Mouse (Mus musculus) kidney, adult 9 months (tissue): Measurements from ENCODE around the gene Smr3a.

Source experiments
- DNase-seq: peaks from one replicate; pipeline ENCODE4 v3.0.0; 2022

Smr3a gene

DNA sequence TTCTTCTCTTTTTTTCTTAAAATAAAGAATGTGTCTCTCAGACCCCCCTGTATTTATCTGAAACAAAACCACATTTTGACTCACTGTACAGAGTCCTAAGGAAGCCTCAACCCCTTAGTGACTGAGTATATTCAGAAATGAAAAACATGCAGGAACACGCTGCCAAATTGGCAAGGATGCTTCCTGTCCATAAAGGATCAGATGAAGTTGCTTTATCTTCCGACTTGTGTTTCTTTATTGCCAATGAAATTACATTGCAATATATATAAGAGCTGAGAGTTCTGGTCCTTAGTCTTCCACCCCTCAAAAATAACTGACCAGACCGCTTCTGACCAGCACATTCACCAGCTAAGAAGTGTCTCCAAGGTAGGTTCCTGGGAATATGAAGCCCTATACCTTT, at the start of gene Smr3a:
TSS of gene Smr3a (plus strand) at position 301 of the 400 bp plus-strand sequence.
- no peak for DNase-seq

DNA sequence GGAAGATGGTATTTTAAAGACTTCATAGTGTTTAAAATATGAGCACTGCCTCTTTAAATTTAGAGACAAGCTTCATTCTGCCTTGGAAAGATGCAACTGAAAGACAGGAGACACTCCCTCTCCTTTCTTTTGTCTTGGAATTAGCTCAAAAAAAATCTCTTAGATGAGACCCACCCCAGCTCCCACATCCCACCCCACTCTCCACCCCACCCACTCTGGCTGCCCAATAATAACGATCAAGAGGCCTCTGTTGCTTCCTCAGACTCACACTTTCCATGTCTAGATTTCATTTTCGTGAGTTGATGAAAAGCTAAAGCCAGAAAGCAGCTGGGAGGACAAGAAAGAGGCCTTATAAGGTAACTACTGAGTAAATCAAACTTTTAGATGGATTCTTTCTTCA, 33.1 kb upstream of the Smr3a start, which contains the start of the genes 2310003L06Rik and Gm28434:
TSS of gene 2310003L06Rik (plus strand) at position 259 of the 400 bp plus-strand sequence.
TSS of gene Gm28434 (plus strand) at position 317 of the 400 bp plus-strand sequence.
- no peak for DNase-seq

DNA sequence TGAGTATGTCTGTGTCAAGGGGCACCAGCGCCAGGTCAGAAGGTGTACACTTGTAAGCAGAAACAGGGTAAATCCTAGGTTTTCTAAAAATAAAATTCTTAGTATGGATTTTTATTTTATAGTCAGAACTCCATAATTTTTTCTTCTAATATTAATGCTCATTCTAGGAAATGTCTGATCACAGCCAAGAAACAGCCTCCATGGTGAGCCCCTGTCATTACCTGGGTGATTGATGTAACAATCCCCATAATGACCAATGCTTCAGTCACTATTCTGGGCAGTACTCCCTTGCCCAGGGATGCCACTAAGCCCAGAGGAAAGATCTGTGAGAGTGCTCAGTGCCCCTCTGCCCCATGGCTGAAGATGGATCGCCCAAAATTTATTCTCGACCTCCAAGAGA, 23.2 kb upstream of the Smr3a start, which contains the start of gene Cabs1:
TSS of gene Cabs1 (plus strand) at position 301 of the 400 bp plus-strand sequence.
- no peak for DNase-seq

DNA sequence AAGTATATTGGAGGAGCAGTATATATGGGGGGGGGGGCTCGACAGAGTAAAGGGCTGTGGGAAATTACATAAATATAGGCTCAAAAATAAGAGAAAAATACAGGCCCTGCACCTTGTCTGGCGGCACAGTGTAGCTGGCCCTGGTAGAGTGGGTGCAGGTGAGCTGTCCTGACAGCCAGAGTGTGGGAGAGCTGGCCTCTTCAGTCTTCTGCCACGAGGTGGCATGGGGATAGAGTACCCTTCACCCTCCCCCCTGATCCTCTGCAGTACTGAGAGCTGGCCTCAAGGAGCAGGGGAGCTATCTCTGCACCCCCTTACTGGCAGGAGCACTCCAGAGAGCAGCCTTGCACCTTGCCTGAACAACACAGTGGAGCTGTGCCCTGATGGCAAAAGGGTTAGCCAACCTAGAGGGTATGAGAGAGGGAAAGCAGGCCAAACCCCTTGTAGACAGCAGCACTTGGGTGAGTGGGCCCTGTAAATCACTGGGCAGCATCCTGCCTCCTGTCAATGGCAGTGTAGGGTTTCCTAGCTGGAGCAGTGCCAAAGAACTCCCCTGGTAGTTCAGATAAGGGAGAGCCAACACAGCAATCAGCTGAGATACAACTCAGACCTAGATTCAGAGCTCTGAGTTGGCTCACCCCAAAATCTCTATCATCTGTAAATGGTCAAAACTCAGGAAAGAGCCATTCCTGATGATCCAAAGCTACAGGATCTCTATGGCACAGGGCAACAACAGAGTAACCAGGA, 19.7 kb upstream of the Smr3a start:
- DNase-seq, result no peak

DNA sequence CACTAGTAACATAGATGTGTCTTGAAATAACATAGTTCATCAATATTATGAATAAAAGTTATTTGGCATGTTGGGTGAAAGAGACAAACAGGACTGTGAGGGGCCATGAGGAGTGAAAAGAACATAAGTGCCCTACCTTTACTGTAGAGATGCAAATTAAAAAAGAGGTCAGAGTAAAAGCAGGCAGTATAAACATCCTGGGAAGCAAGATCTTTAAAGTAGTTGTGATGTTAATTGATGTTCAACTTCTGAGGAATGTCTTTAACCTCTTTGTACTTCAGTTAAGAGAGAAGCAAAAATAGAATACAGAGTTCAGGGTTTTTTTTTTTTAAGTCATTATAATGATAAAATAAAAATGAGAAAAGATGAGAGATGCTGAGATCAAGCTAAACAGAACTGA, 2.9 kb downstream of the Smr3a start:
- no peak for DNase-seq
